Mouse (Mus musculus) forebrain, embryonic 11.5 days (tissue): ENCODE measurements around the gene Dpm2. TPM values are rescaled to one million over a fixed set of nuclear protein-coding genes. Genes with fewer than 3 reads are reported as not detected.

Experiments
- ATAC-seq: fragments of 200-750 bp; cut with Nextera tagmentation; replicated peaks from 2 replicates; pipeline ENCODE4 v1.8.0; 2017; ENCODE audit warnings: moderate TSS enrichment; ENCODE audit not compliant: low FRiP score
- DNase-seq: peaks from one replicate; pipeline ENCODE4 v3.0.0-alpha.2; 2017; ENCODE audit warnings: low spot score
- H3K27ac ChIP-seq: fragments of 300-500 bp; sonication (generic); 2 replicates; pipeline ENCODE4 v1.5.1; 2014; ENCODE audit warnings: low read depth, low read length
- H3K27me3 ChIP-seq: fragments of 300-500 bp; sonication (generic); 2 replicates; pipeline ENCODE4 v1.6.1; 2014; ENCODE audit warnings: mild to moderate bottlenecking, low read length, mixed read lengths; ENCODE audit not compliant: control insufficient read depth, insufficient read depth
- H3K36me3 ChIP-seq: fragments of 300-500 bp; sonication (generic); 2 replicates; pipeline ENCODE4 v1.6.1; 2014; ENCODE audit warnings: mild to moderate bottlenecking, low read length, moderate library complexity, mixed read lengths; ENCODE audit not compliant: control insufficient read depth, insufficient read depth
- H3K4me1 ChIP-seq: fragments of 300-500 bp; sonication (generic); replicated peaks from 2 replicates; pipeline ENCODE4 v1.6.1; 2014; ENCODE audit warnings: low read length, mixed read lengths; ENCODE audit not compliant: control insufficient read depth, insufficient read depth
- H3K4me2 ChIP-seq: fragments of 300-500 bp; sonication (generic); 2 replicates; pipeline ENCODE4 v1.6.1; 2014; ENCODE audit warnings: low read depth, mild to moderate bottlenecking, low read length, moderate library complexity, mixed read lengths; ENCODE audit not compliant: severe bottlenecking
- H3K4me3 ChIP-seq: fragments of 300-500 bp; sonication (generic); 2 replicates; pipeline ENCODE4 v1.5.1; 2014; ENCODE audit warnings: low read depth, low read length
- H3K9ac ChIP-seq: fragments of 300-500 bp; sonication (generic); 2 replicates; pipeline ENCODE4 v1.6.1; 2014; ENCODE audit warnings: low read length
- H3K9me3 ChIP-seq: fragments of 300-500 bp; sonication (generic); 2 replicates; pipeline ENCODE4 v1.6.1; 2016; ENCODE audit warnings: low read length, mixed read lengths; ENCODE audit not compliant: control insufficient read depth
- WGBS: fragments of 180-500 bp; shearing (Covaris S2); extraction: QIAGEN DNeasy Blood & Tissue Kit; methylation state at CpG from one replicate; pipeline ENCODE4 v1.1.7; 2014; 5-methylcytosine and 5-hydroxymethylcytosine counted together
- polyA plus RNA-seq: library from polyadenylated mRNA; unstranded; fragments of >200 nt; fragmentation: Nextera tagmentation; extraction: Ambion mirVana; gene quantifications from 2 replicates; pipeline ENCODE4 v1.2.1, GENCODE M21; 2014

Gene Dpm2
- polyA plus RNA-seq, 1 experiment from 2014 or later: 98.9 TPM

GRCm38 (mm10) chr2:32620682-32621516, 50.2 kb downstream of the Dpm2 start:
- no peak overlapping the region for H3K9ac ChIP-seq
- DNase-seq (no peak), ATAC-seq (no peak)
- H3K36me3 ChIP-seq: no peaks in the 10 kb centered on the region; the same call in 1 of the 2 replicates
- peaks cover 10% of the 10 kb centered on the region; the same call in 1 of the 2 replicates for H3K4me1 ChIP-seq
- WGBS: 42% methylated on average over 4 of the region's 4 CpGs
- no peak overlapping the region for H3K4me3 ChIP-seq
- no peak overlapping the region for H3K27ac ChIP-seq
- H3K4me2 ChIP-seq: no peak overlapping the region
- H3K27me3 ChIP-seq: no peaks in the 10 kb centered on the region
- H3K9me3 ChIP-seq: no peaks in the 10 kb centered on the region

GRCm38 (mm10) chr2:32621517-32621859, 50.8 kb downstream of the Dpm2 start, which contains the start of gene Ak1:
Gene Ak1, plus strand, starts transcription at chr2:32621758.
- H3K4me2 ChIP-seq: no peak within 1 kb of the TSS
- no peak within 1 kb of the TSS for H3K4me3 ChIP-seq
- DNase-seq (no peak), ATAC-seq (no peak)
- H3K4me1 ChIP-seq: peaks cover 10% of the 10 kb centered on the region; the same call in 1 of the 2 replicates
- no peaks in the 10 kb centered on the region; the same call in 1 of the 2 replicates for H3K36me3 ChIP-seq
- H3K27me3 ChIP-seq: no peaks in the 10 kb centered on the region
- H3K27ac ChIP-seq: no peak within 1 kb of the TSS
- no peak within 1 kb of the TSS for H3K9ac ChIP-seq
- no peaks in the 10 kb centered on the region for H3K9me3 ChIP-seq
- WGBS: 61% methylated on average over 7 of the region's 7 CpGs

Other genes starting within 250 kb of the Dpm2 start
- gene Ciz1, start 218.5 kb upstream of the Dpm2 start, polyA plus RNA-seq: 62.6 and 69.0 TPM in 2 replicates
- gene Dnm1, start 217.5 kb upstream of the Dpm2 start, polyA plus RNA-seq: 12.4 and 12.8 TPM in 2 replicates
- gene 1110008P14Rik, start 188.9 kb upstream of the Dpm2 start, polyA plus RNA-seq: 37.7 and 45.4 TPM in 2 replicates
- 0.28 TPM in 1 of 2 replicates, not detected in the other for gene Lcn2, start 182.6 kb upstream of the Dpm2 start, polyA plus RNA-seq
- gene Ptges2, start 175.0 kb upstream of the Dpm2 start, polyA plus RNA-seq: 28.0 and 29.4 TPM in 2 replicates
- 6.6 and 7.1 TPM in 2 replicates for gene Naif1, start 120.4 kb upstream of the Dpm2 start, polyA plus RNA-seq
- 25.9 and 26.6 TPM in 2 replicates for gene Slc25a25, start 119.4 kb upstream of the Dpm2 start, polyA plus RNA-seq
- gene Fam102a, start 35.5 kb upstream of the Dpm2 start, polyA plus RNA-seq: 10.4 and 10.6 TPM in 2 replicates
- gene Pip5kl1, start 3.9 kb downstream of the Dpm2 start, polyA plus RNA-seq: 1.8 and 2.3 TPM in 2 replicates
- 0.35 TPM in 1 of 2 replicates, not detected in the other for gene 9430097D07Rik, start 4.8 kb downstream of the Dpm2 start, polyA plus RNA-seq
- gene St6galnac4, start 16.2 kb downstream of the Dpm2 start, polyA plus RNA-seq: 15.4 and 16.7 TPM in 2 replicates
- gene St6galnac6, start 28.9 kb downstream of the Dpm2 start, polyA plus RNA-seq: 4.7 and 5.1 TPM in 2 replicates
- 18.9 and 20.6 TPM in 2 replicates for gene Ak1, start 50.9 kb downstream of the Dpm2 start, polyA plus RNA-seq
- gene Eng, start 75.7 kb downstream of the Dpm2 start, polyA plus RNA-seq: 25.5 and 25.9 TPM in 2 replicates
- 21.9 and 22.3 TPM in 2 replicates for gene Fpgs, start 133.3 kb downstream of the Dpm2 start, polyA plus RNA-seq
- 79.2 and 95.7 TPM in 2 replicates for gene Cdk9, start 142.2 kb downstream of the Dpm2 start, polyA plus RNA-seq
- 33.2 and 33.7 TPM in 2 replicates for gene Sh2d3c, start 150.2 kb downstream of the Dpm2 start, polyA plus RNA-seq
- 2.1 and 2.3 TPM in 2 replicates for gene 6330409D20Rik, start 170.2 kb downstream of the Dpm2 start, polyA plus RNA-seq
- gene Tor2a, start 186.4 kb downstream of the Dpm2 start, polyA plus RNA-seq: 56.8 and 68.3 TPM in 2 replicates
- gene Ttc16, start 204.8 kb downstream of the Dpm2 start, polyA plus RNA-seq: 0.80 and 0.84 TPM in 2 replicates
- 3.3 and 4.6 TPM in 2 replicates for gene Ptrh1, start 204.9 kb downstream of the Dpm2 start, polyA plus RNA-seq
- gene Cfap157, start 213.6 kb downstream of the Dpm2 start, polyA plus RNA-seq: 0.33 and 0.87 TPM in 2 replicates